In the genomic region with DNA sequence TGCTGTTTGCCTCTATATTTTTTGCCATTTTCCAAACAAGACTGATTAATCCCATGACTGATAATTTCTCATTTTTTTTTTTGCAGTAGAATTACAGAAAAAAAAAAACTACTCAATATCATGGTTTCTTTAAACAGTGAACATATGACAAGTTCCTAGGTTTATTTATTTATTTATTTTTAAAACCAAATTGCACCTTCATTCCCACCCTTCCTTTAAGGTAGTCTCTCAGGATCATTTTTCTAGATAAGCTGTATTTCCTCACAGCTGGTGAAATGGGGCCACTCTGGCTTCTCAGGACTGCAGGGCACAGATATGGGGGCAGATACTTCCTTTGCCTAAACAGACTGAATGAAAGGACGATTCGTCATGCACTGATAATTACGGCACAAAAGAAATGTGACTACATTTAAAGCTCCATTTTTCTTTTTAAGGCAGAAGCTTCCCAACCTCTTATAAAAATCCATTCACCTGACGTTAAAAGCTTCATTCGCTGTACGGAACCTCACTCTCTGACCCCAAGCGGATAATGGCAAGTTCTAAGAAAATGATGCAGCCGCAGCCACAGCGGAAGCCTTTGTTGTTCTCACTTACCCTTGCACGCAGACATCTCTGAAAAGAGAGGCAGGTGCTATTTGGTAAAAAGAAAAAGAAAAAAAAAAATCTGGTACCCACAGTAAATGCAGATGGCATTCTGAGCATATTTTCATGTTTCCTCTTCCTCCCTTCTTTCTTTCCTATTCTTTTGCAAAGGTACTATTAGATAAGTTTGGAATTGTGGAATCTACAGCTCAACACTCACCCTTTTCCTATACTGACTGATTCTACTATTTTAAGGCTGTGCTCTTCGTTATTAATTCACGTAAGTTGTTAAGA, we compare ENCODE assay signal across 9 mouse cellular contexts.
DNase-seq lines count a peak whose midpoint lies in the region; ATAC-seq and TF ChIP-seq lines count a peak whose summit lies in the region.
"Had no signal": no experiment of that assay in that cellular context is flagged by ENCODE, and none has a peak within 500 bp of the region (broad histone marks: within the 10 kb centered on the region; RNA-seq: fewer than 3 reads in every experiment).

No protein-coding gene starts in this region.

- no peak overlapping the region for H3K4me3 ChIP-seq in G1E (ENCODE audit: low read depth, low read length)
- peak overlapping the region; percentile 31 for H3K4me3 ChIP-seq in forebrain, postnatal 0 days (ENCODE audit: low read depth, low read length)
- H3K4me3 ChIP-seq in midbrain, embryonic 11.5 days (ENCODE audit: low read depth, low read length): no peak overlapping the region
- H3K4me3 ChIP-seq in lung, adult 2 months (replicated peaks; ENCODE audit: extremely low read depth, low read depth, low read length): no peak overlapping the region

- H3K36me3 ChIP-seq in G1E (replicated peaks): no peaks in the 10 kb centered on the region
- no peaks in the 10 kb centered on the region for H3K36me3 ChIP-seq in forebrain, postnatal 0 days (ENCODE audit: insufficient read depth)
- no peaks in the 10 kb centered on the region for H3K36me3 ChIP-seq in midbrain, embryonic 11.5 days (ENCODE audit: control insufficient read depth, insufficient read depth, low read length)

- DNase-seq in CD4-positive helper T cell, adult 2 months (ENCODE audit: low read depth, low spot score): peak; percentile 56
- no peak for DNase-seq in G1E (ENCODE audit: low spot score)
- DNase-seq in forebrain, postnatal 0 days: peak; percentile 50
- peak; percentile 92 for DNase-seq in midbrain, embryonic 11.5 days (ENCODE audit: low spot score, missing footprints)
- no peak for DNase-seq in c-Kit-positive CD71-positive TER-119-positive erythroid progenitor cells, embryonic 14.5 days (ENCODE audit: low spot score)
- no peak for DNase-seq in urinary bladder, postnatal 14 days (ENCODE audit: low spot score)
- no peak for DNase-seq in kidney, adult 9 months
- no peak for DNase-seq in lung, adult 2 months
- DNase-seq: adrenal gland, adult 8-10 months had no signal

- peak overlapping the region; percentile 48 for H3K4me2 ChIP-seq in forebrain, postnatal 0 days (ENCODE audit: low read depth)
- peak overlapping the region; percentile 17 for H3K4me2 ChIP-seq in midbrain, embryonic 11.5 days

- H3K27me3 ChIP-seq in G1E (ENCODE audit: insufficient read depth, low read length): no peaks in the 10 kb centered on the region
- H3K27me3 ChIP-seq in forebrain, postnatal 0 days (ENCODE audit: insufficient read depth, low read length): no peaks in the 10 kb centered on the region
- no peaks in the 10 kb centered on the region for H3K27me3 ChIP-seq in midbrain, embryonic 11.5 days (ENCODE audit: control insufficient read depth, insufficient read depth, low read length)

- TF ChIP-seq POLR2A in lung, adult 2 months (IDR thresholded peaks at IDR 0.05; ENCODE audit: borderline replicate concordance, extremely low read depth, low read depth, low read length): no peak

- peak overlapping the region; percentile 45 for H3K9ac ChIP-seq in forebrain, postnatal 0 days
- H3K9ac ChIP-seq in midbrain, embryonic 11.5 days (ENCODE audit: low read length): peak overlapping the region; percentile 17; the same call in 1 of the 2 replicates

- TF ChIP-seq CTCF in G1E (IDR thresholded peaks at IDR 0.05; ENCODE audit: low read depth, low read length): no peak
- TF ChIP-seq CTCF in forebrain, postnatal 0 days (IDR thresholded peaks at IDR 0.05; ENCODE audit: low read depth): no peak
- TF ChIP-seq CTCF in lung, adult 2 months (IDR thresholded peaks at IDR 0.05; ENCODE audit: insufficient read depth, low read length): no peak

- 11% methylated on average over 12 of the region's 12 CpGs for WGBS in forebrain, postnatal 0 days
- 22% methylated on average over 12 of the region's 12 CpGs for whole genome bisulfite sequencing in midbrain, embryonic 11.5 days
- WGBS in lung, adult 2 months: 55% methylated on average over 12 of the region's 12 CpGs

- no peak overlapping the region for H3K27ac ChIP-seq in forebrain, postnatal 0 days (ENCODE audit: low read depth, low read length)
- H3K27ac ChIP-seq in midbrain, embryonic 11.5 days (ENCODE audit: low read depth, low read length): peak overlapping the region; percentile 53

- peak; percentile 86 for ATAC-seq in G1E (ENCODE audit: extremely low read depth, insufficient number of reproducible peaks, low FRiP score, poor library complexity, severe bottlenecking)
- peak; percentile 47 for ATAC-seq in forebrain, postnatal 0 days
- ATAC-seq in midbrain, embryonic 11.5 days (ENCODE audit: low FRiP score): peak; percentile 66

- no peaks in the 10 kb centered on the region for H3K9me3 ChIP-seq in G1E (replicated peaks)
- no peaks in the 10 kb centered on the region for H3K9me3 ChIP-seq in forebrain, postnatal 0 days (ENCODE audit: low read length)
- H3K9me3 ChIP-seq in midbrain, embryonic 11.5 days (ENCODE audit: control insufficient read depth, low read length): no peaks in the 10 kb centered on the region

- H3K4me1 ChIP-seq in G1E (ENCODE audit: insufficient read depth, low read depth, low read length): peaks cover 25% of the 10 kb centered on the region
- peaks cover 6% of the 10 kb centered on the region; the same call in 1 of the 2 replicates for H3K4me1 ChIP-seq in forebrain, postnatal 0 days (ENCODE audit: insufficient read depth)
- no peaks in the 10 kb centered on the region for H3K4me1 ChIP-seq in midbrain, embryonic 11.5 days (ENCODE audit: control insufficient read depth, insufficient read depth, low read length)
- H3K4me1 ChIP-seq in lung, adult 2 months (ENCODE audit: control insufficient read depth, insufficient read depth, low read length): no peaks in the 10 kb centered on the region

Comparison
In these comparisons a context has a peak if more than half of its experiments do, and no peak if none do; other contexts are left out.
1. DNase-seq: peak in CD4-positive helper T cell, adult 2 months (single experiment), forebrain, postnatal 0 days (single experiment) and midbrain, embryonic 11.5 days (single experiment); none in G1E (single experiment), c-Kit-positive CD71-positive TER-119-positive erythroid progenitor cells, embryonic 14.5 days (single experiment), urinary bladder, postnatal 14 days (single experiment), kidney, adult 9 months (single experiment) and lung, adult 2 months (single experiment).
2. Peak in every context shown above with its lines, with median percentiles within 50 percentile points of each other: ATAC-seq.